Mouse (Mus musculus) urinary bladder, postnatal 14 days (tissue): ENCODE data around the gene Tnpo3.

Source experiments
- DNase-seq: peaks from one replicate; pipeline ENCODE4 v3.0.0; 2021; ENCODE audit warnings: low spot score

Tnpo3 gene

GRCm38 (mm10) chr6:29609111-29610019 lies at the start of gene Tnpo3:
TSS of gene Tnpo3 (minus strand) at chr6:29609887.
- peak; percentile 95 for DNase-seq

GRCm38 (mm10) chr6:29658626-29659475 lies 49.2 kb upstream of the Tnpo3 start:
- no peak for DNase-seq

- DNase-seq, result no peak
Observed at GRCm38 (mm10) chr6:29653271-29653670, 43.6 kb upstream of the Tnpo3 start.

- DNase-seq, result no peak
Observed at GRCm38 (mm10) chr6:29650170-29650549, 40.5 kb upstream of the Tnpo3 start.

GRCm38 (mm10) chr6:29649494-29650169 lies 39.9 kb upstream of the Tnpo3 start:
- DNase-seq, result peak; percentile 88

GRCm38 (mm10) chr6:29641816-29642215 lies 32.1 kb upstream of the Tnpo3 start:
- DNase-seq, result no peak

- DNase-seq, result no peak
Observed at GRCm38 (mm10) chr6:29639580-29640419, 30.1 kb upstream of the Tnpo3 start.

GRCm38 (mm10) chr6:29638844-29639460 lies 29.3 kb upstream of the Tnpo3 start:
- no peak for DNase-seq

- DNase-seq, result no peak
Observed at GRCm38 (mm10) chr6:29637397-29638373, 28.0 kb upstream of the Tnpo3 start.

GRCm38 (mm10) chr6:29636322-29637092 lies 26.8 kb upstream of the Tnpo3 start:
- no peak for DNase-seq

- DNase-seq, result no peak
Observed at GRCm38 (mm10) chr6:29634537-29634936, 24.9 kb upstream of the Tnpo3 start.

- no peak for DNase-seq
Observed at GRCm38 (mm10) chr6:29632552-29633292, 23.0 kb upstream of the Tnpo3 start.

GRCm38 (mm10) chr6:29631751-29632551 lies 22.3 kb upstream of the Tnpo3 start:
- DNase-seq, result no peak

- no peak for DNase-seq
Observed at GRCm38 (mm10) chr6:29630216-29630615, 20.5 kb upstream of the Tnpo3 start.

GRCm38 (mm10) chr6:29627756-29628155 lies 18.1 kb upstream of the Tnpo3 start:
- no peak for DNase-seq

GRCm38 (mm10) chr6:29623857-29624256 lies 14.2 kb upstream of the Tnpo3 start:
- no peak for DNase-seq

- DNase-seq, result no peak
Observed at GRCm38 (mm10) chr6:29622273-29622672, 12.6 kb upstream of the Tnpo3 start.
